Mouse (Mus musculus) myocyte (in vitro differentiated cells): Measurements from ENCODE around the gene Nfasc.

Experiments used
- E2F4 ChIP-seq: IDR thresholded peaks from one replicate; pipeline ENCODE4 v1.6.1; 2011; ENCODE audit warnings: mild to moderate bottlenecking, control low read depth, moderate library complexity; ENCODE audit not compliant: insufficient read depth
- MAX ChIP-seq: IDR thresholded peaks from one replicate; pipeline ENCODE4 v1.6.1; 2011; ENCODE audit warnings: low read depth, mild to moderate bottlenecking, control low read depth
- MYOD1 ChIP-seq, 3 experiments: IDR thresholded peaks; one replicate each; pipeline ENCODE4 v1.6.1; 2011; ENCODE audit warnings: control low read depth in 2 of 3, low read depth in 2 of 3, mild to moderate bottlenecking in 2 of 3, moderate library complexity in 1 of 3; ENCODE audit not compliant: insufficient read length in 2 of 3, control insufficient read depth in 1 of 3
- MYOG ChIP-seq, 3 experiments: IDR thresholded peaks; one replicate each; pipeline ENCODE4 v1.6.1; 2011; ENCODE audit warnings: control low read depth in 2 of 3, low read depth in 2 of 3, mild to moderate bottlenecking in 2 of 3; ENCODE audit not compliant: insufficient read length in 2 of 3, control insufficient read depth in 1 of 3, insufficient read depth in 1 of 3
- POLR2A ChIP-seq: IDR thresholded peaks from one replicate; pipeline ENCODE4 v1.6.1; 2011; ENCODE audit warnings: low read depth, mild to moderate bottlenecking, control low read depth, moderate library complexity; ENCODE audit not compliant: insufficient read length
- POLR2AphosphoS2 ChIP-seq: IDR thresholded peaks from one replicate; pipeline ENCODE4 v1.6.1; 2011; ENCODE audit warnings: low read depth, control low read depth; ENCODE audit not compliant: insufficient read length
- REST ChIP-seq: IDR thresholded peaks from one replicate; pipeline ENCODE4 v1.6.1; 2011; ENCODE audit warnings: mild to moderate bottlenecking, control low read depth, moderate library complexity; ENCODE audit not compliant: insufficient read depth, insufficient read length
- TCF12 ChIP-seq: IDR thresholded peaks from one replicate; pipeline ENCODE4 v1.6.1; 2011; ENCODE audit warnings: mild to moderate bottlenecking, control low read depth; ENCODE audit not compliant: poor library complexity, insufficient read depth, severe bottlenecking
- TCF3 ChIP-seq: IDR thresholded peaks from one replicate; pipeline ENCODE4 v1.6.1; 2011; ENCODE audit warnings: low read depth, control low read depth; ENCODE audit not compliant: insufficient read length
- USF1 ChIP-seq: IDR thresholded peaks from one replicate; pipeline ENCODE4 v1.6.1; 2011; ENCODE audit warnings: low read depth, mild to moderate bottlenecking, control low read depth, moderate library complexity

- TF ChIP-seq POLR2A (no peak), MYOG (IDR thresholded peaks at IDR 0.05; ENCODE audit: control insufficient read depth in 1 of 3, insufficient read depth in 1 of 3, insufficient read length in 2 of 3, low read depth in 2 of 3) (no peak), MAX (no peak), REST (no peak), USF1 (no peak), MYOD1 (IDR thresholded peaks at IDR 0.05; ENCODE audit: control insufficient read depth in 1 of 3, insufficient read length in 2 of 3, low read depth in 2 of 3) (no peak), POLR2AphosphoS2 (no peak), E2F4 (no peak), TCF12 (no peak), TCF3 (no peak)
These were observed 14.0 kb downstream of the Nfasc start for GRCm38 (mm10) chr1:132727548-132727947.
